Mouse (Mus musculus) liver, adult 2 months (tissue): ENCODE measurements at regions not wholly inside any gene's neighbourhood (a gene's known extent, or its start where the extent isn't known, plus 50 kb on each side); places are given as distances from the start of the nearest gene placed in this dataset.

Source experiments
- DNase-seq: peaks from one replicate; pipeline ENCODE4 v3.0.0-alpha.2; 2011; ENCODE audit warnings: low read depth, low spot score; ENCODE audit errors: extremely low read depth
- H3K27ac ChIP-seq: fragments of 200-500 bp; replicated peaks from 2 replicates; pipeline ENCODE4 v1.5.1; 2012; ENCODE audit warnings: low read depth, mild to moderate bottlenecking, control low read depth, inconsistent platforms, low read length; ENCODE audit not compliant: insufficient read depth
- H3K27me3 ChIP-seq: fragments of 200-500 bp; 2 replicates; pipeline ENCODE4 v1.6.1; 2012; ENCODE audit warnings: mild to moderate bottlenecking, moderate library complexity, low read length, inconsistent platforms; ENCODE audit not compliant: control insufficient read depth, insufficient read depth
- H3K36me3 ChIP-seq: fragments of 200-500 bp; 2 replicates; pipeline ENCODE4 v1.6.1; 2012; ENCODE audit warnings: low read length, inconsistent platforms; ENCODE audit not compliant: control insufficient read depth, insufficient read depth
- H3K4me1 ChIP-seq: fragments of 200-500 bp; 2 replicates; pipeline ENCODE4 v1.6.1; 2011; ENCODE audit warnings: low read length; ENCODE audit not compliant: control insufficient read depth, insufficient read depth
- H3K4me3 ChIP-seq: fragments of 200-500 bp; 2 replicates; pipeline ENCODE4 v1.5.1; 2011; ENCODE audit warnings: low read depth, mild to moderate bottlenecking, control low read depth, low read length, moderate library complexity; ENCODE audit not compliant: insufficient read depth
- H3K79me2 ChIP-seq: fragments of 200-500 bp; 2 replicates; pipeline ENCODE4 v1.6.1; 2012; ENCODE audit warnings: inconsistent platforms, mild to moderate bottlenecking, low read length, moderate library complexity; ENCODE audit not compliant: control insufficient read depth, insufficient read depth
- H3K9ac ChIP-seq: fragments of 200-500 bp; 2 replicates; pipeline ENCODE4 v1.6.1; 2012; ENCODE audit warnings: low read depth, mild to moderate bottlenecking, control low read depth, inconsistent platforms, low read length
- CTCF ChIP-seq: fragments of 200-500 bp; IDR thresholded peaks from 2 replicates; pipeline ENCODE4 v1.5.1; 2011; ENCODE audit warnings: low read depth, low read length, control low read depth
- POLR2A ChIP-seq: fragments of 200-500 bp; IDR thresholded peaks from 2 replicates; pipeline ENCODE4 v1.6.1; 2011; ENCODE audit warnings: low read length, control low read depth; ENCODE audit not compliant: insufficient read depth; ENCODE audit errors: extremely low read depth
- WGBS: fragments of 180-500 bp; shearing (Covaris S2); methylation state at CpG from one replicate; pipeline ENCODE4 v1.1.7; 2018; 5-methylcytosine and 5-hydroxymethylcytosine counted together

DNA sequence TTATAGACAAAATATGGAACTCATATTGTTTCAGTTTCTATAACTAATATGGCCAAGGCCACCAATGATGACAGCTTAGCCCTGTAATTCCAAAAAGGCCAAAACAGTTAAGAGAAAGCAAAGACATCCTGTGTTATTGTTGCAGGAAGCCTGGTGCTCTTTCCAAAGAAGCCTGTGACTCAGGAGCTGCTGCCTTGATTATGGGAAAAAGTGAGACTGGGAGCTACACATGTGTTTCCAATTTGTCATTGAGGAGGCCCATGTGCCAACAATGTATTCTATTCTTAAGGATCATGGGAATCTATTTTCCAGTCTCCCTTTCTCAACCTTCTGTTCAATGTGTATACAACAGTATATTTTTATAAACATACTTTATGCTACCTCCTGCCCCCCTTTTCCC is 123.3 kb downstream of the Kcne4 start:
- Histone ChIP-seq H3K4me1 (no peaks in the 10 kb centered on the region), H3K36me3 (no peaks in the 10 kb centered on the region), H3K4me3 (no peak overlapping the region), H3K79me2 (no peaks in the 10 kb centered on the region), H3K27me3 (no peaks in the 10 kb centered on the region), H3K27ac (no peak overlapping the region), H3K9ac (no peak overlapping the region)
- TF ChIP-seq POLR2A (no peak), CTCF (no peak)
- no peak for DNase-seq

DNA sequence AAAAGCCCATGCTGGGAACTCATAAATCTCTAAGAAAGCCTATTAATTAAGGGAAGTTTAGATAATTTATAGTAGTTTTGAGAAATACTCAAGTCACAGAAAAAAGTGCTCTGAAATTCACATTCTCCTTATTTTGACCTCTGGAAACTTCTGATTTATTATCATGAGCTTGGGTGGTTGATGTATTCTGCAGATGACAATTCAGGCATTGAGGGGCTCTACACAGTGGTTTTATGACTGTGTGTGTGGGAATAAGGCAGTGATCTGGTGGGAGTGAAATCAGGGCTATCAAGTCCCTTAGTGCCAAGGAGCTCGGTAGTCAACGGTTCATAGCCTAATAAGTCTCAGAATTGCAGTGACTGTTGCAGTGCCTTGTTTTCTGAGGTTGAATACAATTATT is 129.0 kb downstream of the Kcne4 start:
- Histone ChIP-seq H3K27ac (no peak overlapping the region), H3K27me3 (no peaks in the 10 kb centered on the region), H3K4me3 (no peak overlapping the region), H3K36me3 (no peaks in the 10 kb centered on the region), H3K9ac (no peak overlapping the region), H3K4me1 (no peaks in the 10 kb centered on the region), H3K79me2 (no peaks in the 10 kb centered on the region)
- DNase-seq, result no peak
- WGBS, result 94% methylated on average over 2 of the region's 2 CpGs
- no peak for TF ChIP-seq CTCF
- TF ChIP-seq POLR2A, result no peak

DNA sequence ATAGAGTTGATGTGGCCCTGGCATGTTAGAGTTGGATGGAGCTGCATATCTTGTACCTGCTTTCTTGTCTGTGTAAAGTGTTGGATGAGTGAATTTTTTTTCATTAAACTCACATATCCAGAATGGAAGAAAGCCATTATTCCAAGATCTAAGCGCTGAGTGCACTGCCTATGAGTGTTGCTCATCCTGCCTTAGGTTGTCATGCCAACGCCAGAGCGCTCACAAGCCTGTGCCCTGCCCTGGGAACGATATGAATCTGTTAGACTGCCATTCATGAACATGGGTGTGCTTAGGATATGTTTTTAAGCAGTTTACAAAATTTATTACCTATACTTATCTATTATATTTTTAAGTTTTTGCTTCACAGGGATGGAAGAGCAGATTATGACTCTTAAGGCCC is 163.5 kb downstream of the Kcne4 start:
- Histone ChIP-seq H3K36me3 (no peaks in the 10 kb centered on the region), H3K9ac (no peak overlapping the region), H3K27ac (no peak overlapping the region), H3K27me3 (no peaks in the 10 kb centered on the region), H3K4me3 (no peak overlapping the region), H3K79me2 (no peaks in the 10 kb centered on the region), H3K4me1 (no peaks in the 10 kb centered on the region)
- 90% methylated on average over 4 of the region's 4 CpGs for WGBS
- no peak for DNase-seq
- no peak for TF ChIP-seq POLR2A
- TF ChIP-seq CTCF, result no peak
